Mouse (Mus musculus): ENCODE measurements at regions not wholly inside any gene's neighbourhood (a gene's known extent, or its start where the extent isn't known, plus 50 kb on each side); places are given as distances from the start of the nearest gene placed in this dataset.
A peak's percentile ranks its signal among the peaks of the same experiment; 100 is the strongest.

DNA sequence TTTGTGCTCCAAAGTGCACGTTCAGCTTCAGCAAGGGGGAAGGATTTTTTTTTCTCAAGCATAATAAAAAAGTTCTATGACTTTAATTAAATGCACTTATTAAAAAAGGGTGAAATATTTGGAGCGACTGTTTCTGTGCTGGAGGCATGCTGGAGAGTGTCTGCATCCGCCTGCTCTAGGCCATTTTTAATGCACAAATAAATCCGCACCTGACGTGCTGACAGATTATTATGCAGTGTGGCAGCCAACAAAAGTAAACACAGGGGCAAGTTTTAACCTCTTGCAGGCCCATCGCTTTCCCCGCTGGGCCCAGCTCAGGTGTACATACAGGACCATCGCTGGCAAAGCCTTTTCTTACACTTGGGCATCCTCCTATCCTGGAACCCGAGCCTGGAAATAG is 340.1 kb downstream of the Sox9 start:
- WGBS = 30% methylated on average over 9 of the region's 9 CpGs
- H3K4me1 ChIP-seq (replicated peaks; ENCODE audit: control insufficient read depth, insufficient read depth, low read length) = peaks cover 16% of the 10 kb centered on the region
- H3K9ac ChIP-seq (ENCODE audit: low read length) = no peak overlapping the region
- no peak overlapping the region for H3K4me3 ChIP-seq (ENCODE audit: low read depth, low read length)
- H3K36me3 ChIP-seq (ENCODE audit: control insufficient read depth, insufficient read depth, low read length) = no peaks in the 10 kb centered on the region
- no peak for ATAC-seq (replicated peaks; ENCODE audit: low FRiP score, low TSS enrichment, low read depth)
- no peak overlapping the region for H3K27ac ChIP-seq (ENCODE audit: low read depth)
- H3K9me3 ChIP-seq (ENCODE audit: control insufficient read depth, low read length) = no peaks in the 10 kb centered on the region
- H3K4me2 ChIP-seq (ENCODE audit: low read length) = no peak overlapping the region
- H3K27me3 ChIP-seq (replicated peaks; ENCODE audit: control insufficient read depth, insufficient read depth, low read length) = no peaks in the 10 kb centered on the region
- DNase-seq (ENCODE audit: low spot score) = no peak

DNA sequence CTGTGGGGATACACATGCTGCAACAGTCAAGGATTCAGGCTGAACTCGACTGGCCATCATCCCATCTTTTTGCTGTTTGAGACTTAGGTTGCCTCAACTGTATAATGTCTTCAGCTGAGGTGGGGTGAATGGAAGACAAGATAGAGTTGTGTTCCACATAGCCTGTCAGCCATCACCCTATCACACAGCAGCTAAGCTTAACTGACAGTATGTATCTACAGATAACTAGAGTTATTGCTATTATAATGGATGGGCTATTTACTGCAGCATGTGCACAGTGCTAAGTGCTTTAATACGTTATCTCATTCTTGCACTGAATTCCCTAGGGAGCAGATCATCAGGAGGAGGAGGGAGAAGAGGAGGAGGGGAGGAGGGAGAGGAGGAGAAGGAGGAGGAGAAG is 340.9 kb downstream of the Sox9 start:
- Histone ChIP-seq H3K4me3 (ENCODE audit: low read depth, low read length) (no peak overlapping the region), H3K27me3 (replicated peaks; ENCODE audit: control insufficient read depth, insufficient read depth, low read length) (no peaks in the 10 kb centered on the region), H3K9me3 (ENCODE audit: control insufficient read depth, low read length) (no peaks in the 10 kb centered on the region), H3K9ac (ENCODE audit: low read length) (no peak overlapping the region), H3K36me3 (ENCODE audit: control insufficient read depth, insufficient read depth, low read length) (no peaks in the 10 kb centered on the region), H3K4me1 (replicated peaks; ENCODE audit: control insufficient read depth, insufficient read depth, low read length) (peaks cover 16% of the 10 kb centered on the region), H3K27ac (ENCODE audit: low read depth) (no peak overlapping the region), H3K4me2 (ENCODE audit: low read length) (no peak overlapping the region)
- ATAC-seq (replicated peaks; ENCODE audit: low FRiP score, low TSS enrichment, low read depth) = no peak
- DNase-seq (ENCODE audit: low spot score) = no peak
- 44% methylated on average over 2 of the region's 2 CpGs for whole genome bisulfite sequencing

DNA sequence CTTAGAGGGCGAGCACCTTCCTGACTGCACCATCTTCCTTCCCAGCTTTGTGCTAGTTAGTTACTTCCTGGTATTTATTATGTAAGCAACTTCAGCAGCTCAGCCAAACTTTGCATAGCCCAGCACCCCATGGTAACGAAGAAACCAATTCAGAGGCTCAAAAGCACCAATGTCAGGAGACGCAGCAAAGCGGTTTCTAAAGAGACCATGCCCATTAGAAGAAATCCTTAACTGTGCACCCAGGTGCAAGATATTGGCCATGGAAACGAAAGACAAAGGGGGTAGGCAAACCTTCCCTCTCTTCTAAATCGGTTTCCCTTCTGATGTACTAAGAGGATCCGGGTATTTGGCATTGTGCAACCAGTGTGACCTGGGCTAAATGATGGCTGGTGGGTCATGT is 343.8 kb downstream of the Sox9 start:
- no peak overlapping the region for H3K9ac ChIP-seq (ENCODE audit: low read length)
- H3K36me3 ChIP-seq (ENCODE audit: control insufficient read depth, insufficient read depth, low read length) = no peaks in the 10 kb centered on the region
- no peak overlapping the region for H3K27ac ChIP-seq (ENCODE audit: low read depth)
- 79% methylated on average over 7 of the region's 7 CpGs for WGBS
- ATAC-seq (replicated peaks; ENCODE audit: low FRiP score, low TSS enrichment, low read depth) (no peak), DNase-seq (ENCODE audit: low spot score) (no peak)
- no peak overlapping the region for H3K4me2 ChIP-seq (ENCODE audit: low read length)
- H3K4me1 ChIP-seq (replicated peaks; ENCODE audit: control insufficient read depth, insufficient read depth, low read length) = peaks cover 13% of the 10 kb centered on the region
- H3K4me3 ChIP-seq (ENCODE audit: low read depth, low read length) = no peak overlapping the region
- no peaks in the 10 kb centered on the region for H3K27me3 ChIP-seq (replicated peaks; ENCODE audit: control insufficient read depth, insufficient read depth, low read length)
- H3K9me3 ChIP-seq (ENCODE audit: control insufficient read depth, low read length) = no peaks in the 10 kb centered on the region

DNA sequence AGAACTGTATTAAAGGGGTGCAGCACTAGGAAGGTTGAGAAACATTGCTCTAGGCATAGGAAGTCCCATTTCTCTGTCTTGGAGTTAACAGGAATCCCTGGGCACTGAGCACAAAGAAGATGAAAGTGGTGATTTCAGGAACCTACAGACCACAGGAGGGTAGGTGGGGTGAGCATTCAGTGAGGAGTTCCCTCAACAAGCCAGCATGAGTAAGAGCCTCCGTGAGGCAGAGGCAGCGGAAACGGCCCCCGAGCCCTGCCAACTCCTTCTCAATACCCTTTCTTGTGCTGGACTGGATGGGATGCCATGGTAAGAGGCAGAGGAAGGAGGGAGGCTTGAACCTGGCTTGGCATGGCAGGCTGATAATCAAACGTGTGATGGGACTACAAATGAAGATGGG is 347.2 kb downstream of the Sox9 start:
- Histone ChIP-seq H3K27ac (ENCODE audit: low read depth) (no peak overlapping the region), H3K4me3 (ENCODE audit: low read depth, low read length) (no peak overlapping the region), H3K9me3 (ENCODE audit: control insufficient read depth, low read length) (no peaks in the 10 kb centered on the region), H3K27me3 (replicated peaks; ENCODE audit: control insufficient read depth, insufficient read depth, low read length) (no peaks in the 10 kb centered on the region), H3K4me2 (ENCODE audit: low read length) (no peak overlapping the region), H3K4me1 (replicated peaks; ENCODE audit: control insufficient read depth, insufficient read depth, low read length) (no peaks in the 10 kb centered on the region; the same call in 1 of the 2 replicates), H3K9ac (ENCODE audit: low read length) (no peak overlapping the region), H3K36me3 (ENCODE audit: control insufficient read depth, insufficient read depth, low read length) (no peaks in the 10 kb centered on the region)
- 95% methylated on average over 5 of the region's 5 CpGs for WGBS
- no peak for DNase-seq (ENCODE audit: low spot score)
- ATAC-seq (replicated peaks; ENCODE audit: low FRiP score, low TSS enrichment, low read depth) = no peak

DNA sequence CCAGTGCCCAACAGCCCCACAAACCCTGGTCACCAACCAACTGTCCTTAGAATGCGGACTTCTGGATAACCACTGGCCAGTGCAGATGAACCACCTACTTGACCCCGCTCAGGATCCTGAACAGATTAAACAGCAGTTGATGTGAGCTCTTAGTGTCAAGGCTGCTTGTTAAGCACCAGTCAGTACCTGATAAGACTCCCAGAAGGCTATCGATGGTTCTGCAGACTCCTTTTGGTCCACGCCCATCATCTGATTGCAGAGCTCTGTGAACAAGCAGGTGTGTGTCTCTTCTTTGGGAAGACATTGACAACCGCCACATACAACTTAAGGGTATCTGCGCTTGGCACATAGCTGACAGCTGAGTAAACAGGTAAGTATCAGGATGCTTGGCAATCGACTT is 348.0 kb downstream of the Sox9 start:
- H3K27ac ChIP-seq (ENCODE audit: low read depth) = no peak overlapping the region
- no peak overlapping the region for H3K9ac ChIP-seq (ENCODE audit: low read length)
- no peaks in the 10 kb centered on the region for H3K27me3 ChIP-seq (replicated peaks; ENCODE audit: control insufficient read depth, insufficient read depth, low read length)
- H3K9me3 ChIP-seq (ENCODE audit: control insufficient read depth, low read length) = no peaks in the 10 kb centered on the region
- H3K4me3 ChIP-seq (ENCODE audit: low read depth, low read length) = no peak overlapping the region
- H3K4me2 ChIP-seq (ENCODE audit: low read length) = no peak overlapping the region
- DNase-seq (ENCODE audit: low spot score) = no peak
- H3K36me3 ChIP-seq (ENCODE audit: control insufficient read depth, insufficient read depth, low read length) = no peaks in the 10 kb centered on the region
- no peak for ATAC-seq (replicated peaks; ENCODE audit: low FRiP score, low TSS enrichment, low read depth)
- H3K4me1 ChIP-seq (replicated peaks; ENCODE audit: control insufficient read depth, insufficient read depth, low read length) = no peaks in the 10 kb centered on the region; the same call in 1 of the 2 replicates
- WGBS = 89% methylated on average over 7 of the region's 7 CpGs

DNA sequence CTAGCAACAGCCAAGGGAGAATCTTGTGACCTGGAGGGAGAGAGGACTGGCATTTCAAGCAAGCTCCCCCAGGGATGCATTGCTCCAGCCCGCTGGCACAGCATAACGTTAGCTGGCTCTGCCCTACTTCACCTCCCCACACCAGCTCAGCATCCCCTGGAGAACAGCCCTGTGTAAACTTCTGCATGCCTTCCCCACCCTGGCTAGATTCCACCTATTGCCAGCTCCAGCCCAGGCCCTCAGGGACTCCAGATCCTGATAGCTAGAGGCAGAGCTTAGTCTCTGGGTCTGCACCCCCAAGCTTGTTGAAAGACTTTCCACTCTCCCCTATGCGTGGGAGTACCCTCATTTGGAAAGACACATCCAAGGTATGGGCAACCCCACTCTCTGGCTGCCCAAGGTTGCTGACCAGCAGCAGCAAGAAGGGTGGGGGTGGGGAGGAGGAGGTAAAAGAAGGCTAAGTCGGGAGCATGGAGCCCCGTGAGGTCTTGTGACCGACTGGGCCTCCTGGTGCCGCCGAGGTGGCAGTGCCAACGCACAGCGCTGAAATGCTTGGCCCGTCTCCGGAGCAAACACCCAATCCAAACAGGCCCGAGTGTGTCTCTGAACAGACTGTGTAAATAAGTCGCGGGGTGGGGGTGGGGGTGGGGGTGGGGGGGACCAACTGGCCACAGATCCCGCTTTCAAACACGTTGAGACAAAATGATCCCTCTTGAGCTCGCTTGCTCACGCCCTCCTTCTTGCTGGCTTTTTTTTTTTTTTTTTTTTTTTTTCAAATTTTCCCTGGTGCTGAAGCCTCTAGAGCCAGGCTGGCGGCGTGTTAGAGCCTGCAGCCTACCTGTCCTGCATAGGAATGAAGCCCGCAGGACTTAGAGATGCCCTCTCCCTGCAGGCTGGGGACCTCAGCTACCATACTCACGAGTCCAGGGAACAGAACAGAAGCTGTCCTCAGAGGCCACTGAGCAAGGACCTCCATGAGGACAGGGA is 350.3 kb downstream of the Sox9 start:
- Histone ChIP-seq H3K4me1 (replicated peaks; ENCODE audit: control insufficient read depth, insufficient read depth, low read length) (no peaks in the 10 kb centered on the region; the same call in 1 of the 2 replicates), H3K27ac (ENCODE audit: low read depth) (no peak overlapping the region), H3K4me3 (ENCODE audit: low read depth, low read length) (no peak overlapping the region), H3K36me3 (ENCODE audit: control insufficient read depth, insufficient read depth, low read length) (no peaks in the 10 kb centered on the region), H3K9ac (ENCODE audit: low read length) (no peak overlapping the region), H3K9me3 (ENCODE audit: control insufficient read depth, low read length) (no peaks in the 10 kb centered on the region), H3K27me3 (replicated peaks; ENCODE audit: control insufficient read depth, insufficient read depth, low read length) (no peaks in the 10 kb centered on the region), H3K4me2 (ENCODE audit: low read length) (no peak overlapping the region)
- ATAC-seq (replicated peaks; ENCODE audit: low FRiP score, low TSS enrichment, low read depth) (peak; percentile 29; the same call in 1 of the 2 replicates), DNase-seq (ENCODE audit: low spot score) (no peak)
- 61% methylated on average over 23 of the region's 23 CpGs for WGBS

DNA sequence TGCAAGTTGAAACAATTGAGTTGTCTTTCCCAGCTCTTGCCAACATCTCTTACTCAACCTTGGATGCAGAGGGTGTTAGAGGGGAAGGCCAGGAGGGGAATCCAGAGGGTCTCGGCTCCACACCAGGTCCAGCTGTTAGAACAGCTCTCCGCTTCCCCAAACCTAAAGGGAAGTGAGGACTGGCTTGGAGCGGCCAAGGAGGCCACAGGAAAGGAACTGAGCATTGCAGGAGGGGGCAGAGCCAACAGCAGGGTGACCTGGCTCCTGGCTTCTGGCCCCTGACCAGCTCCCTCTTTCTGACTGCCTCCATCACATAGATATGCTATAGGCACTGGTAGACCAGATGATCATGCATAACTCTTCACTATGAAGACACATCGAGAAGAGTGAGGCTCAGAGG is 351.4 kb downstream of the Sox9 start:
- no peaks in the 10 kb centered on the region for H3K27me3 ChIP-seq (replicated peaks; ENCODE audit: control insufficient read depth, insufficient read depth, low read length)
- H3K4me3 ChIP-seq (ENCODE audit: low read depth, low read length) = no peak overlapping the region
- no peak overlapping the region for H3K9ac ChIP-seq (ENCODE audit: low read length)
- peaks cover 2% of the 10 kb centered on the region; the same call in 1 of the 2 replicates for H3K4me1 ChIP-seq (replicated peaks; ENCODE audit: control insufficient read depth, insufficient read depth, low read length)
- H3K27ac ChIP-seq (ENCODE audit: low read depth) = no peak overlapping the region
- no peak overlapping the region for H3K4me2 ChIP-seq (ENCODE audit: low read length)
- H3K36me3 ChIP-seq (ENCODE audit: control insufficient read depth, insufficient read depth, low read length) = no peaks in the 10 kb centered on the region
- DNase-seq (ENCODE audit: low spot score) (no peak), ATAC-seq (replicated peaks; ENCODE audit: low FRiP score, low TSS enrichment, low read depth) (no peak)
- 89% methylated on average over 4 of the region's 4 CpGs for WGBS
- no peaks in the 10 kb centered on the region for H3K9me3 ChIP-seq (ENCODE audit: control insufficient read depth, low read length)

DNA sequence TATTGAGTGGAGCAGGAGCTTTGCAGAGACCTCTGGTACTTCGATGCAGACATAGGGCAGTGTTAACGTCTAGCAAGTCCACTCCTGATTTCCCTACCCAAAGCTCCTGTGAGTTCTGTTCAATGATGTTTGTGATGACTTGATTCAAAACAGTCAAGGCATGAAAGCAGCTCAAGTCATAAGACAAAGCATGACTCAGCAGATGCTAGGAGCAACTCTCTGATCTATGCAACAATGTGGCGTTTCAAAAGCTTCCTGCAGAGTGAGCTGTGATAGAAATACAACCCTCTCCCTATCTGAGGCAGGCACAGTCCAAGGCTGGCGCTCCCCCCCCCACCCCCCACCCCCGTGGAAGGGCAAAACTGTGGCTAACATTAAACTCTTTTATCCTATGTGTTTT is 353.2 kb downstream of the Sox9 start:
- Histone ChIP-seq H3K36me3 (ENCODE audit: control insufficient read depth, insufficient read depth, low read length) (no peaks in the 10 kb centered on the region), H3K4me3 (ENCODE audit: low read depth, low read length) (no peak overlapping the region), H3K9me3 (ENCODE audit: control insufficient read depth, low read length) (no peaks in the 10 kb centered on the region), H3K4me1 (replicated peaks; ENCODE audit: control insufficient read depth, insufficient read depth, low read length) (peaks cover 2% of the 10 kb centered on the region; the same call in 1 of the 2 replicates), H3K27ac (ENCODE audit: low read depth) (no peak overlapping the region), H3K9ac (ENCODE audit: low read length) (no peak overlapping the region), H3K27me3 (replicated peaks; ENCODE audit: control insufficient read depth, insufficient read depth, low read length) (no peaks in the 10 kb centered on the region), H3K4me2 (ENCODE audit: low read length) (no peak overlapping the region)
- ATAC-seq (replicated peaks; ENCODE audit: low FRiP score, low TSS enrichment, low read depth) (no peak), DNase-seq (ENCODE audit: low spot score) (no peak)
- WGBS = 73% methylated on average over 5 of the region's 5 CpGs

DNA sequence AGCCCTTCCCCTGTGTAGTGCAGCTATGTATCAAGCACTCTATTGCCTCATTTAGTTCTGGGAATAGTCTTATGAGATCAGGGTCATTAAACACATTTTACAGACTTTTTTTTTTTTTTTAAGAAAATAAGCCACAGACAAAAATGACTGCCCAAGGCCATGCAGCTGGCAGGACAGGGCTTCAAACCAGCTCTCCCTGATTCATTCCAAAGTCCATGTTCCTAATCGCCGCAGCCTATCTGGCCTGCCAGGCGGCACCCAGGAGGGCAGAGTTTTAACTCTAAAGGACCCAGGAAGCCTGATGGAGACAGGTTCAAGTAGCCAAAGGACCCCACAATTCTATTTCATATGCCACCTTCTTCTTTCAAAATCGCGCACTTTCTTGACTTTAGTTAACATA is 356.4 kb downstream of the Sox9 start:
- H3K27ac ChIP-seq (ENCODE audit: low read depth) = no peak overlapping the region
- H3K9me3 ChIP-seq (ENCODE audit: control insufficient read depth, low read length) = no peaks in the 10 kb centered on the region
- no peak overlapping the region for H3K4me3 ChIP-seq (ENCODE audit: low read depth, low read length)
- H3K4me2 ChIP-seq (ENCODE audit: low read length) = no peak overlapping the region
- H3K4me1 ChIP-seq (replicated peaks; ENCODE audit: control insufficient read depth, insufficient read depth, low read length) = peaks cover 10% of the 10 kb centered on the region; the same call in 1 of the 2 replicates
- ATAC-seq (replicated peaks; ENCODE audit: low FRiP score, low TSS enrichment, low read depth) (no peak), DNase-seq (ENCODE audit: low spot score) (no peak)
- 71% methylated on average over 5 of the region's 5 CpGs for WGBS
- H3K9ac ChIP-seq (ENCODE audit: low read length) = no peak overlapping the region
- no peaks in the 10 kb centered on the region for H3K27me3 ChIP-seq (replicated peaks; ENCODE audit: control insufficient read depth, insufficient read depth, low read length)
- H3K36me3 ChIP-seq (ENCODE audit: control insufficient read depth, insufficient read depth, low read length) = no peaks in the 10 kb centered on the region

All from intestine, embryonic 14.5 days (tissue).